Mouse (Mus musculus): ENCODE data around the gene Srek1.

The Srek1 gene

DNA sequence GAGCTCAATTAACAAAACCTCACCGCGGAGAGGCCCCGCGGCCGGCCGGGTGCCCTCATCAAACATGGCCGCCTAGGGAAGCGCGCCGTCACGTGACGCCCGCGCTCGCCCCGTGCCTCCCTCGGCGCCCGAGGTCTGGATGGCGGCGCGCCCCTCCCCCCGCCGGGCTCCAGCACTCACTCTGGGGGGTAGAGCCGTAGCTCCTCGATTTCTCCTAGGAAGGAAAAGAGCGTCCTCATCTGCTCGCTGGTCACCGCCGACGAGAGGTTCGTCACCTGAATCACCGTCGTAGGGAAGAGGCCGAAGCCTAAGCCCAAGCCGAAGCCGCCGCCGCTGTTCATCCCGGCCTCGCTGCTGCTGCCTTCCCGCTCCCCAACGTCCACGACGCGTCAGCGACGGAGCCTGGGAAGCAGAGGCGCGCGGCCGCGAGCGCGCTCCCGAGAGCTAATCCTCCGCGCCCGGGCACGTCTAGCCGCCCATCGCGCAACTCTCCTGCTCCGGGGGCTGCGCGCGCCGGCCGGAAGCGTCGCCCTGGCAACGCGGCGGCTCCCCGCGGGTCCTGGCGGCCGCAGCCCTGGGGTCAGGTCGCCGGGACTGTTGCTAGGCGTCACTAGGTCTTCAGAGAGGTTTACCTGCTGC, at the start of gene Srek1:
TSS of gene Srek1 (minus strand) at position 490 of the 639 bp plus-strand sequence.
- DNase-seq (ENCODE audit: low spot score in 2 of 2) = peak; percentile 76 to 82

DNA sequence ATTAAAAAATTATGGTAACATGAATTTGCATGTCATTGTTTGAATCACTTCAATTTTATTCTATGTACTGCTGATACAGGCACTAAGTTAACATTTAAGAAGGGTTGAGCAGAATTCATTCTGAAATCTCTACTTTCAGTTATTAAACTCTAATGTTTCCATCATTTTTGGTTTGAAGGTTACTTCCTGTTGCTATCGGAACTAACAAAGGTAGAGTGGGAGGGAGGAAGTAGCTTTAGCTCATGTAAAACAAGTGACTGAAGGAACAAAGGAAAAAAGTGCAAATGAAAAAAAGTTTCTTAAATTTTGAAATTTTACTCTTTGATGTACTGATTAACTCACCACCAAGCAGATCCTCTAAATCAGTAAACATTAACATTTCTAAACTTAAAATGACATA, 47.9 kb upstream of the Srek1 start:
- DNase-seq (ENCODE audit: low spot score in 2 of 2) = no peak

GRCm38 (mm10) chr13:103819377-103819776, 45.0 kb upstream of the Srek1 start:
- DNase-seq (ENCODE audit: low spot score in 2 of 2) = no peak

- no peak for DNase-seq (ENCODE audit: low spot score in 2 of 2)
These were observed 43.5 kb upstream of the Srek1 start for GRCm38 (mm10) chr13:103817935-103818334.

DNA sequence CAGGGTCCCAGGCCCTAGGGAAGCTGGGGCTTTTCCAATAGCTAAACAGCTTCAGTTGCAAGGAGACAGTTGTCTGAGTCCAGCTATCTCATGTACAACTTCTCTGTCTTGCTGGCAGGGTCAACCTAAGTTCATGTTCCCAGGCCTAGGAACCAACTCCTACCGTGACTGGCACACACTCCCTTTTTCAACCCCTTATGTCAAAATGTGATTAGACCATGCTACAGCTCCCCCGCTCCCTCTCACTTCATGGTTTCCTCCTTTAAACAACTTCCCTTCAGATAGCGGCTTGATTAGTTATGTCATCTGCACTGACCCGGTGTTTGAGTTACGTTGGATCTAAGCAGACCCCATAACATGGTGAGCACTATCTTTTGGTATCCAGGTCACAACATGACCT, 33.1 kb upstream of the Srek1 start:
- no peak for DNase-seq (ENCODE audit: low spot score in 2 of 2)

- no peak for DNase-seq (ENCODE audit: low spot score in 2 of 2)
These were observed 31.9 kb upstream of the Srek1 start for GRCm38 (mm10) chr13:103806210-103806851.

DNA sequence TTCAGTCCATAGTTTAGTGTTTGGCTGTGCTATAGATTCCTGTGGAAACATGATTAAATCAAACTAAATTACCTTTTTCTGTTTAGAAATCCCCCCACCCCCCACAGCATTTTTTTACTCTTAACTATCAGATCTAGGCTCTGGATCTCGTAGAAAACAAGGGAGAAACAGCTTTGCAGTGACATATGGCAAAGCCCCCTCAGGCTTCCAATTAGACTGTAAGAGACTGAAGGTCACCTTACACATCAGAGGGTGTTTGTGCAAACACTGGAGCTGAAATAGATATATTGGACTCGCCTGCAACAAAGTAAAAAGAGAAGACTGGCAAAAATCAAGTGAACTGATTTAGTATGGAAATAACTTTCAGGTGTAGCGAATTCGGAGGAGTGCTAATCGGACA, 29.3 kb upstream of the Srek1 start:
- DNase-seq (ENCODE audit: low spot score in 2 of 2) = no peak

DNA sequence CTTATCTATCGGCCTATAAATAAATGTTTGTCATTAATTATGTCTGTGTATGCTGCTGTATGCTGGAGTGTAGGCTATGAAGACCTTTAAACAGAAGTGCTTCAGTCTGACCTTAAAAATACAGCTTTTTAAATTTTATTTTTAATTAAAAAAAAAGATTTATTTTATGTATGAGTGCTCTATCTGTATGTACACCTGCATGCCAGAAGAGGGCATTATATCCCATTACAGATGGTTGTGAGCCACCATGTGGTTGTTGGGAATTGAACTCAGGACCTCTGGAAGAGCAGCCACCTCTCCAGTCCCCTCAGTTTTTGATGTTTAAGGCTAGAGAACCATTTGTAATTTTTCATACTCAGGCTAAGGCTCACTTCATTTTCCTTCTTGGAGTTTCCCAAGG, 26.6 kb upstream of the Srek1 start:
- no peak for DNase-seq (ENCODE audit: low spot score in 2 of 2)

DNA sequence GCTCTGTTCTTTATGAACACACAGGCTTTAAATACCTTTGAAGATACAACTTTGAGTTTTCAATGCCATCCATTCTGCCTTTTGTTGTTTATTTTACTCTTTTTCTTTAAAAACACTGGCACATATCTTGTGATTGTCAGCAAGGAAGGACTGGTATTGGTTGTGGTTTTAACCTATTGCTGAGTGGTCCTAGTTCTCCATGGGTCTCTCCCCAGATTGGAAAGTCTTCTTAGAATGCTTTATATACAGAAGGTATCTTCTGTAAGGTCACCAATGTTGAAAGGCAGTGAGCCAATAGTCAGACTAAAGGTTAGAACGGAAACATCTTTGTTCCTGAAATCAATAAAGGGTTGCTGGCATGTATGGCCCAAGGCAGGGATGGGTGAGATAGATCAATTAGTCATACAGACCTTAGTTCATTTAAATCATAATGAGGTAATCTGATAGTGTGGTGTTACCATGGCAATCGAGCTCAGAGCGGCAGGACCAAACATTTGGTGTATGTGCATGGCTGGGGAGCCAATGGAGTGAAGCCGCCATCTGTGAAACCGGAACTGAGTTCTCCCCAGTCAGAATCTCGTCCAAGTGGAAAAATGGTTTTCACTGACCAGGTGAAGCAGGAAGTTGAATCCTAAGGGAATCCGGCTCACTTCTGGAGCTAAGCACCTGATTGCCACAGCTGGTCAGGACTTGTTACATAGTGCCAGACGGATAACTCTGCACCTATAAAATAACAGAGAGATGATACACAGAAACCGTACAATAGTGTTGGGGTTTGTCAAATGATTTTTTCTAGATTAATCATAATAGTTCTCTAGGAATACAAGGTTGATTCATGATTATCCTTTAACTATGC, 20.5 kb upstream of the Srek1 start:
- DNase-seq (ENCODE audit: low spot score in 2 of 2) = no peak

DNA sequence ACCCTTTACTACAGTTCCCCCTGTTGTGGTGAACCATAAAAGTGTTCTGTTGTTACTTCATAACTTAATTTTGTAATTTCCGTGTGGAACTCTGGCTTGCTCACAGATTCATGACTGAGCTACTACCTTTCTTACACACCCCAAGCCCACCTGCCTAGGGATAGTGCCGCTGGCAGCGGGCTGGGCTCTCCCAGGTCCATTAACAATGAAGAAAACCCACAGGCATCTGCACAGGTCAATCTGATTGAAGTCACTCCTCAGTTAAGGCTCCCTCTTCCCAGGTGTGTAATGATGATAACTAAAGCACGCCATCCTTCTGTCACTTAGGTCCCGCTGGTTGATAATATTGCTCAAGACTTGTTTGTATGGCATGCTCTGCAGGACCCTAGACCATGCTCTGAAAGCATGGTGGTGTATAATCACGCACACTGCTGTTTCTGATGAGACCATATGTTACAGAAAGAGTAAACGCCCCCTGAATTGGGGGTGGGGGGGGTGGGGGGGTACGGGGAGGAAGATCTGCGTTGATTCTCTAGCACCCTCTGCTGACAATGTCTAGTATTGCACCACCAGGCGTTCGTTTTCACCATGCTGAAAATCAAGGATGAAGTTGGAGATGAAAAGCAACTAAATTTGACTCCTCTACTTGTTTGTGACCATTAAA, 5.6 kb upstream of the Srek1 start:
- peak in 1 of 2 experiments; percentile 43 for DNase-seq (ENCODE audit: low spot score in 2 of 2)

DNA sequence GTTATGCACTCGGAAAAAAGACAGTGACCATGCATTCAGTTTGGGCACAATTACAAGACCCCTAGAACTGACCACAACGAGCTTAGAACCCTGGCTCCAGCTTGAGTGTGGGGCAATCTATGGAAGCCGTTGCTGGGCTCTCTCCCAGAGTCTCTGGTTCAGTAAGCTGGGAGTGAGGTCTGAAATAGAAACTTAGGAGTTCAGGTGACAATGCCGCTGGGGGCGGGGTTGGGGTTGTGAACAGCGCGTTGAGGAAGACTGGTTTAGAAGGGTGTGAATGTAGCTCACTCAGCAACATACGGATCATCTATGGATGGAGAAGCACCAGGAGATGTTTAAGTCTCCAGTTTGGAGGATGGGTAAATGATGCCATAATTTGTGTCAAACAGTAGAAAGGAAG, 2.7 kb upstream of the Srek1 start:
- no peak for DNase-seq (ENCODE audit: low spot score in 2 of 2)

DNA sequence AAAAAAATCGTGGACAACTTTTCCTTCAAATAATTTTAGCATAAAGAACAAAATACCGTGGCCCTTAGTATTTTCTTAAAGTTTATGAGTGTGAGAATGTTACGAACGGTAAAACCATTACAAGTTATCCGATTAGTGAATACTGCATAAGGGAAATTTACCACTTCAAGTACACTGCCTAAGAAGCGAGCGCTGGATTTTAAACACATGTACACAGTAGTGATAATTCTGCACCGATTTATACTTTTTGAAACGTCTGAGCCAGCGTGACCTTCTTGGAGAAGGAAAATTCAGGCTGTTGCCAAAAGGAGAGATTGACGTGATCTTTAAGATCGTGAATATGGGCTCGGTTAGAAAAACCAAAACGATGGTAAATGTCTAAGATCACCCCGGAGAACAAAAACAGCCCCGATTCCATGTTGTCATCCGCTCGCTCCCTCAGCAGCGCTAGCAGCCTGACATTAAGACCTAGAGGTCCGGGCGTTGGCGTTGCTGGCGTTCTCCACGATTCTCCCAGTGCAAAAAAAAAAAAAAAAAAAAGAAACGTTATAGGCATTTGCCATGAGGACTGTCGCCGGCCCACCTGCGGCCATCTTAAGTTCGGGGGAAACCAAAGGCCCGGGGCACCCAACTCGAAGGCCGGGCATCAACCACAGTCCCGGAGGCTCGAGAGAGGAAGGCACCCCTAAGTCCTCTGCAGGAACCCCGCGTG, 845 bp downstream of the Srek1 start:
- peak in 1 of 2 experiments; percentile 2 for DNase-seq (ENCODE audit: low spot score in 2 of 2)

DNA sequence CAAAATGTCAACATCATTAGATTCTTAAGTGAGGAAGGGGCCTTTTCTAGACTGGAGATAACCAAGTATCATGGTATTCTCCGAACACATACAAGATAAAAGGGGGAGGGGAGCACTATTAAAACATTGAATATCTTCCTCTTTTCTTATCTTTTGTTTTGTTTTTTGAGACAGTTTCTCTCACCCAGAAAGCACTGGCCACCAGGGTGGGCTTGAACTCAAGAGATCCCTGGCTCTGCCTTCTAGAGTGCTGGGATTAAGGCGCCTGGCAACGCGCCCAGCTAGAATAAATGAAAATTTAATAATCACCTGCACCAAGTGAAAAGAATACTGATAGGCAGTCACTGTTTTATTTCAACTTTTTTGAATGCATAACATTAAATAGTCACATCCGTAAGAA, 1.5 kb downstream of the Srek1 start:
- no peak for DNase-seq (ENCODE audit: low spot score in 2 of 2)

DNA sequence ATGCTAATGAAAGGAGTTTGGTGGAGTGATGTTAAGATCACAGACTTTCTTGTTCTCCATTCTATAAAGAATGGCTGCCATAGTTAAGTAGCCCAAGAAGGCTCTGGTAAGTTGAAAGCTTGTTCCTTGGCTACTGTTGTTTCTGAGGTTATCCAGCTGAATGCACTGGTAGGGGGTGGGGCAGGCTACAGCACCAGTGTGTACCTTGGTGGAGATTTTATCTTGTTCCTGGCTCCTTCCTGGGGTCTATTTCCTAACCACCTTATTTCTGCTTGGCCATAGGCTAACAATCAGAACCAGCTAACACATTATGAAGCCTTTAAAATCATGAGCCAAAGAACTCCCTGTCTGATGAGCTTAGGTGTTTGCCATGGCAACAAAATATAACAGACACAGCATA, 3.6 kb downstream of the Srek1 start:
- DNase-seq (ENCODE audit: low spot score in 2 of 2) = no peak

DNA sequence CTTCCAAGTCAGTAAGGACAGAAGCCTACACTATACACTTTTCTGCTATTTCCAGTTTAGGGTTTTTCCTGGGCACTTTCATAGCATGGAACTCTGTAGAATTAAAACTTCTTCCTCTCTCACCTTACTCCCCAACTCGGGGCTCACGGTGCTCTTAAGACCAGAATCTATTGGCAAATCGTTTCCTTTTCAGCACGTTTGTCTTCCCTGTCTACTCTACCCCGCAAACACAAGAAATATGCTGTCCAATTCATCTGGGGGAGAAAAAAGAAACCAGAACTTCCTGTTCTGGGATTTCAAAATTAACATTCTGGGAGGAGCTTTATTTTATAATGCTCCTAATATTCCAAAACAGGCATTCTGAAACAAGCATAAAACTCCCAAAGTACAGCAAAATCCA, 6.5 kb downstream of the Srek1 start:
- no peak for DNase-seq (ENCODE audit: low spot score in 2 of 2)

GRCm38 (mm10) chr13:103763640-103764039, 10.8 kb downstream of the Srek1 start:
- DNase-seq (ENCODE audit: low spot score in 2 of 2) = no peak

GRCm38 (mm10) chr13:103761971-103762370, 12.4 kb downstream of the Srek1 start:
- DNase-seq (ENCODE audit: low spot score in 2 of 2) = no peak

DNA sequence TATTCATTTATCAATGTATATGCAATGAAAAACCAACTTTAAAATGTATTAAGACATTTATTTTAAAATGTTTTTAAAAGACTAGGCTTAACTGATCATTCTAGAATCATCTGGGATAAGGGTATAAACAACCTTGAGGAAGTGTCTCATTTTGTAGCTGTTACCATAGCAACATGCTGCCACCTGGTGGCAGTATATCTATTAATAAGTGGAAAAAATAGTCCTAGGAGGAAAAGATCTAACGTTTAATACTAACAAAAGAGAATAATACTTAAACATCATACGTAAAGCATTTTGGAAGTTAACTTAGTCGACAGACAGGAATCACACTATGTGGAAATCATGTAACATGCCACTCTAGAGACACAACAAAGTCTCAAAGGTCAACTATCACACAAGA, 23.0 kb downstream of the Srek1 start:
- DNase-seq (ENCODE audit: low spot score in 2 of 2) = peak; percentile 15 to 43

GRCm38 (mm10) chr13:103745688-103746087, 28.7 kb downstream of the Srek1 start:
- no peak for DNase-seq (ENCODE audit: low spot score in 2 of 2)

GRCm38 (mm10) chr13:103745160-103745559, 29.2 kb downstream of the Srek1 start:
- no peak for DNase-seq (ENCODE audit: low spot score in 2 of 2)

DNA sequence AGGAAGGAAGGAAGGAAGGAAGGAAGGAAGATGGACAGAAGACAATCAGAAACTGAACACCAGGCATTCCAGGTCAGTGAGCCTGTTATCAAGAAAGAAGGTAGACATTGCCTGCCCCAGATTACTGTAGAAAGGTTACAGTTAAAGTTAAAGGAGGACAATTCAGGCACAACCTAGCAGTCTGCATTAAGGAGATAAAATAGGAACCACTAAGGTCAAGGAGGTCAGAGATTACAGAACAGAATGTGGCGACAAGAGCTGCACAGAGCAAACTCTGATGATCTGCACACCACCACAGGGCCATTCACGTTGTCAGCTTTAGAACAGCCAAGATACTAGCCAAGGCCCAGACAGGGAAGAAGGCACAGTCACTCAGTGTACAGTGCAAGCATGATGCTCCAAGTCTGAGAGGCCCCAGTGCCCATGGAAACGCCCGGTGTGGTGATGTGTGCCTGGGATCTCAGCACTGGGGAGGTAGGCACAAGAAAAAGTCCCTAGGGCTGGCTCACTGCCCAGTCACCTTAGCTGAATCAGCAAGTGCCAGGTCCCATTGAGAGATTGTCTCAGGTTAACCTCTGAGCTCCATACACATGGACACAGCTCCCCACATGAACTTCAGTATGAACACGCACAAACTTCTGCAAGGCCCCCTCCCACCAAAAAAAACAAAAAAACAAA, 38.9 kb downstream of the Srek1 start:
- DNase-seq (ENCODE audit: low spot score in 2 of 2) = no peak
